Mouse (Mus musculus) right cerebral cortex, postnatal 25 days (tissue): Measurements from ENCODE around the gene Gm20873.
"Not testable (repeated sequence)": the region's sequence is repeated elsewhere in the genome, so short reads cannot be mapped to it uniquely, and the experiment has no call there.

ENCODE experiments used
- DNase-seq: peaks from one replicate; pipeline ENCODE4 v3.0.0; 2022

Gene Gm20873

GRCm38 (mm10) chrY:6266798-6267197 is at the start of gene Gm20873:
Gene Gm20873, plus strand, starts transcription at chrY:6267098.
- DNase-seq: not testable (repeated sequence)

- DNase-seq: not testable (repeated sequence)
These were observed 29.0 kb upstream of the Gm20873 start, which contains the start of gene Gm21746 for GRCm38 (mm10) chrY:6237895-6238294. Gene Gm21746, minus strand, starts transcription at chrY:6237995.
